Mouse (Mus musculus) hindbrain, embryonic 11.5 days (tissue): ENCODE data around the gene Col9a1. TPM values are rescaled to one million over a fixed set of nuclear protein-coding genes. Genes with fewer than 3 reads are reported as not detected.

ENCODE experiments used
- ATAC-seq: fragments of 200-750 bp; cut with Nextera tagmentation; 2 replicates; pipeline ENCODE4 v1.8.0; 2017; ENCODE audit warnings: mild to moderate bottlenecking, moderate TSS enrichment, moderate library complexity; ENCODE audit not compliant: low FRiP score
- DNase-seq: peaks from one replicate; pipeline ENCODE4 v3.0.0-alpha.2; 2015; ENCODE audit warnings: low spot score
- H3K27ac ChIP-seq: fragments of 300-500 bp; sonication (generic); 2 replicates; pipeline ENCODE4 v1.5.1; 2014; ENCODE audit warnings: mild to moderate bottlenecking, low read depth, low read length
- H3K27me3 ChIP-seq: fragments of 300-500 bp; sonication (generic); 2 replicates; pipeline ENCODE4 v1.6.1; 2014; ENCODE audit warnings: mild to moderate bottlenecking, low read length, moderate library complexity, mixed read lengths; ENCODE audit not compliant: control insufficient read depth, insufficient read depth
- H3K36me3 ChIP-seq: fragments of 300-500 bp; sonication (generic); 2 replicates; pipeline ENCODE4 v1.6.1; 2014; ENCODE audit warnings: mild to moderate bottlenecking, low read length, moderate library complexity, mixed read lengths; ENCODE audit not compliant: control insufficient read depth, insufficient read depth
- H3K4me1 ChIP-seq: fragments of 300-500 bp; sonication (generic); replicated peaks from 2 replicates; pipeline ENCODE4 v1.6.1; 2014; ENCODE audit warnings: low read length, mixed read lengths; ENCODE audit not compliant: control insufficient read depth, insufficient read depth
- H3K4me2 ChIP-seq: fragments of 300-500 bp; sonication (generic); replicated peaks from 2 replicates; pipeline ENCODE4 v1.6.1; 2014; ENCODE audit warnings: mild to moderate bottlenecking, low read depth, low read length
- H3K4me3 ChIP-seq: fragments of 300-500 bp; sonication (generic); 2 replicates; pipeline ENCODE4 v1.5.1; 2014; ENCODE audit warnings: low read depth, low read length
- H3K9ac ChIP-seq: fragments of 300-500 bp; sonication (generic); 2 replicates; pipeline ENCODE4 v1.6.1; 2014; ENCODE audit warnings: low read depth, low read length
- H3K9me3 ChIP-seq: fragments of 300-500 bp; sonication (generic); 2 replicates; pipeline ENCODE4 v1.6.1; 2016; ENCODE audit warnings: low read length; ENCODE audit not compliant: control insufficient read depth
- WGBS: fragments of 180-500 bp; shearing (Covaris S2); extraction: QIAGEN DNeasy Blood & Tissue Kit; methylation state at CpG from one replicate; pipeline ENCODE4 v1.1.7; 2014; 5-methylcytosine and 5-hydroxymethylcytosine counted together
- polyA plus RNA-seq: library from polyadenylated mRNA; unstranded; fragments of >200 nt; fragmentation: Nextera tagmentation; extraction: Ambion mirVana; gene quantifications from 2 replicates; pipeline ENCODE4 v1.2.1, GENCODE M21; 2014

The Col9a1 gene
- polyA plus RNA-seq, 1 experiment from 2014 or later, result 26.8 TPM

DNA sequence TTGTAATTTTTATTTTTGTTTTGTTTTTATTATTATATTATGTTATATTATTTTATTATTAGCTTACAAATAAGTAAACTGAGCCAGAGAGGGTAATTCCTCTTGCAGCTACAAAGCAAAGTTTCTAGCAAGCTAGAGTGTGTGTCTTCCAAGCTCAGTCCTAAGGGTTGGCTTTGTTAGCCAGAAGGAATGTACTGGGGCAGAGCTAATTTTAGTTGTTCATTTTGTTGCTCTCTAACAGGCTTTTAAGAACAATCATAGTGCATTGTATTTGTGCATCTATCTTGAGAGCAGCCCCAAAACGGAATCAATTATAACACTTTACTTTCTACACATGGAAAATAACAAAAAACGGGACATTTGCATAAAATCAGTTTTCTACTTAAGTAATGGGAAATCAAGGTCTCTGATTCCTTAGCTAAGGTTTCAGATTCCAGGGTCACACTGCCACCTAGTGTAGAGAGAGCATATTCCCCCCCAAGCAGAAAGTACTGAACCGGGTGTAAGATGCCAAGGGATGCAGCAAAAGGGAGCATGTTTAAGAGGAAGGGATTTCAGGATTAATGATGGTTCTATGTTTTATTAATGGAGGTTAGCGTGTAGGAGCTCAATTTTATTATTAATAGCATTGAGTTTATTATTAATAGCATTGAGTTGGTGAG, 6.1 kb upstream of the Col9a1 start:
- peak; percentile 79 for DNase-seq
- Histone ChIP-seq H3K9ac (no peak overlapping the region), H3K36me3 (no peaks in the 10 kb centered on the region), H3K27me3 (no peaks in the 10 kb centered on the region), H3K4me3 (no peak overlapping the region), H3K27ac (no peak overlapping the region), H3K9me3 (no peaks in the 10 kb centered on the region), H3K4me2 (no peak overlapping the region), H3K4me1 (no peaks in the 10 kb centered on the region)
- peak; percentile 69; the same call in 1 of the 2 replicates for ATAC-seq
- 8% methylated on average over 4 of the region's 4 CpGs for WGBS

GRCm38 (mm10) chr1:24171898-24172297, 5.5 kb upstream of the Col9a1 start:
- DNase-seq (no peak), ATAC-seq (peak; percentile 61)
- no peak overlapping the region for H3K4me3 ChIP-seq
- H3K4me2 ChIP-seq, result no peak overlapping the region
- H3K9me3 ChIP-seq, result no peaks in the 10 kb centered on the region
- no peaks in the 10 kb centered on the region for H3K4me1 ChIP-seq
- WGBS, result 77% methylated on average over 1 of the region's 1 CpGs
- no peaks in the 10 kb centered on the region for H3K36me3 ChIP-seq
- no peak overlapping the region for H3K27ac ChIP-seq
- no peaks in the 10 kb centered on the region for H3K27me3 ChIP-seq
- H3K9ac ChIP-seq, result no peak overlapping the region

- no peaks in the 10 kb centered on the region for H3K36me3 ChIP-seq
- H3K27ac ChIP-seq, result no peak overlapping the region
- WGBS, result 65% methylated on average over 3 of the region's 3 CpGs
- H3K4me1 ChIP-seq, result no peaks in the 10 kb centered on the region
- ATAC-seq (no peak), DNase-seq (no peak)
- H3K9ac ChIP-seq, result no peak overlapping the region
- no peak overlapping the region for H3K4me3 ChIP-seq
- no peak overlapping the region for H3K4me2 ChIP-seq
- H3K9me3 ChIP-seq, result no peaks in the 10 kb centered on the region
- no peaks in the 10 kb centered on the region for H3K27me3 ChIP-seq
These were observed 4.8 kb upstream of the Col9a1 start for GRCm38 (mm10) chr1:24172656-24173055.

- DNase-seq (no peak), ATAC-seq (no peak)
- H3K4me1 ChIP-seq, result no peaks in the 10 kb centered on the region
- no peak overlapping the region for H3K27ac ChIP-seq
- no peak overlapping the region for H3K9ac ChIP-seq
- no peaks in the 10 kb centered on the region for H3K9me3 ChIP-seq
- no peak overlapping the region for H3K4me2 ChIP-seq
- no peaks in the 10 kb centered on the region for H3K27me3 ChIP-seq
- H3K4me3 ChIP-seq, result no peak overlapping the region
- no peaks in the 10 kb centered on the region for H3K36me3 ChIP-seq
- 80% methylated on average over 3 of the region's 3 CpGs for WGBS
These were observed 1.6 kb upstream of the Col9a1 start for GRCm38 (mm10) chr1:24175761-24176160.

DNA sequence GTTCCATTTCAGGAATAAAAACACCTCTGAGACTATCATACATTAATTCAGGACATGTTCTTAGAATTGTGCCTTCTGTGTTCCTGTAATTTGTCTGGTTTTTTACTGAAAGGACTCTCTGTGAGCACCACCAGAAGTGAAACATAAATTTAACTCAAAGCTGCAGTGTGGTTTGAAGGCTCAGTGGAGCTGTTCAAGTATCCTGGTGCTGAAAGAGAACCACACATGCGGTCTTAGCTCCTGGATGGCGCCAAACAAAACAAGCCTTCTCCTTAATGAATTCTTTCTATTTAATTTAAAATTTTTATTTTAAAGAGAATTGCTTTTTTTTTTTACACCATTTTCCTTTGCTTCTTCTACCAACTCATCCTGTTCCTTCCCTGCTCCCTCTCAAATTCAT, 2.4 kb downstream of the Col9a1 start:
- Histone ChIP-seq H3K36me3 (no peaks in the 10 kb centered on the region), H3K4me2 (no peak overlapping the region), H3K4me1 (no peaks in the 10 kb centered on the region), H3K27ac (no peak overlapping the region), H3K4me3 (no peak overlapping the region), H3K27me3 (no peaks in the 10 kb centered on the region), H3K9ac (no peak overlapping the region), H3K9me3 (no peaks in the 10 kb centered on the region)
- ATAC-seq, result no peak
- peak; percentile 23 for DNase-seq
- 85% methylated on average over 2 of the region's 2 CpGs for WGBS

- Histone ChIP-seq H3K36me3 (no peaks in the 10 kb centered on the region), H3K27ac (no peak overlapping the region), H3K4me1 (no peaks in the 10 kb centered on the region), H3K9me3 (no peaks in the 10 kb centered on the region), H3K9ac (no peak overlapping the region), H3K4me2 (no peak overlapping the region), H3K4me3 (no peak overlapping the region), H3K27me3 (no peaks in the 10 kb centered on the region)
- WGBS, result 83% methylated on average over 11 of the region's 11 CpGs
- DNase-seq, result no peak
- ATAC-seq, result no peak
These were observed 7.6 kb downstream of the Col9a1 start for GRCm38 (mm10) chr1:24184981-24185380.

GRCm38 (mm10) chr1:24186964-24187363, 9.6 kb downstream of the Col9a1 start:
- ATAC-seq (no peak), DNase-seq (no peak)
- H3K4me3 ChIP-seq, result no peak overlapping the region
- no peak overlapping the region for H3K9ac ChIP-seq
- no peaks in the 10 kb centered on the region for H3K9me3 ChIP-seq
- H3K36me3 ChIP-seq, result no peaks in the 10 kb centered on the region
- no peaks in the 10 kb centered on the region for H3K27me3 ChIP-seq
- WGBS, result 85% methylated on average over 11 of the region's 11 CpGs
- H3K27ac ChIP-seq, result no peak overlapping the region
- no peaks in the 10 kb centered on the region for H3K4me1 ChIP-seq
- H3K4me2 ChIP-seq, result no peak overlapping the region

- Histone ChIP-seq H3K4me1 (no peaks in the 10 kb centered on the region), H3K36me3 (no peaks in the 10 kb centered on the region), H3K4me3 (no peak overlapping the region), H3K9ac (no peak overlapping the region), H3K27me3 (no peaks in the 10 kb centered on the region), H3K4me2 (no peak overlapping the region), H3K9me3 (no peaks in the 10 kb centered on the region), H3K27ac (no peak overlapping the region)
- ATAC-seq, result no peak
- 87% methylated on average over 4 of the region's 4 CpGs for WGBS
- no peak for DNase-seq
These were observed 14.3 kb downstream of the Col9a1 start for GRCm38 (mm10) chr1:24191668-24192067.

- Histone ChIP-seq H3K27me3 (no peaks in the 10 kb centered on the region), H3K9me3 (no peaks in the 10 kb centered on the region), H3K4me3 (no peak overlapping the region), H3K4me2 (no peak overlapping the region), H3K27ac (no peak overlapping the region), H3K36me3 (no peaks in the 10 kb centered on the region), H3K4me1 (no peaks in the 10 kb centered on the region), H3K9ac (no peak overlapping the region)
- WGBS, result 62% methylated on average over 4 of the region's 4 CpGs
- DNase-seq (no peak), ATAC-seq (no peak)
These were observed 16.7 kb downstream of the Col9a1 start for GRCm38 (mm10) chr1:24194111-24194510.
